Mouse (Mus musculus) spleen, postnatal 36 days (tissue): ENCODE results near the gene Gm10718.
"Not testable (repeated sequence)": the region's sequence is repeated elsewhere in the genome, so short reads cannot be mapped to it uniquely, and the experiment has no call there.

Experiments
- DNase-seq, 2 experiments: peaks; one replicate each; pipeline ENCODE4 v3.0.0; 2022; ENCODE audit warnings: low spot score in 2 of 2, mixed read lengths in 1 of 2

Gene Gm10718

DNA sequence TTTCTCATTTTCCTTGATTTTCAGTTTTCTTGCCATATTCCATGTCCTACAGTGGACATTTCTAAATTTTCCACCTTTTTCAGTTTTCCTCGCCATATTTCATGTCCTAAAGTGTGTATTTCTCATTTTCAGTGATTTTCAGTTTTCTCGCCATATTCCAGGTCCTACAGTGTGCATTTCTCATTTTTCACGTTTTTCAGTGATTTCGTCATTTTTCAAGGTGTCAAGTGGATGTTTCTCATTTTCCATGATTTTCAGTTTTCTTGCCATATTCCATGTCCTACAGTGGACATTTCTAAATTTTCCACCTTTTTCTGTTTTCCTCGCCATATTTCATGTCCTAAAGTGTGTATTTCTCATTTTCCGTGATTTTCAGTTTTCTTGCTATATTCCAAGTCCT lies 2.3 kb downstream of the Gm10718 start:
- DNase-seq: peak; percentile 88 to 91

- DNase-seq: not testable (repeated sequence)
These were observed 2.8 kb downstream of the Gm10718 start for GRCm38 (mm10) chr9:3026136-3026535.

- DNase-seq: not testable (repeated sequence)
These were observed 3.4 kb downstream of the Gm10718 start for GRCm38 (mm10) chr9:3026741-3027140.

- DNase-seq: not testable (repeated sequence)
These were observed 3.9 kb downstream of the Gm10718 start for GRCm38 (mm10) chr9:3027200-3027599.

- DNase-seq: peak; percentile 66 to 73
These were observed 6.1 kb downstream of the Gm10718 start for GRCm38 (mm10) chr9:3029276-3030000.

DNA sequence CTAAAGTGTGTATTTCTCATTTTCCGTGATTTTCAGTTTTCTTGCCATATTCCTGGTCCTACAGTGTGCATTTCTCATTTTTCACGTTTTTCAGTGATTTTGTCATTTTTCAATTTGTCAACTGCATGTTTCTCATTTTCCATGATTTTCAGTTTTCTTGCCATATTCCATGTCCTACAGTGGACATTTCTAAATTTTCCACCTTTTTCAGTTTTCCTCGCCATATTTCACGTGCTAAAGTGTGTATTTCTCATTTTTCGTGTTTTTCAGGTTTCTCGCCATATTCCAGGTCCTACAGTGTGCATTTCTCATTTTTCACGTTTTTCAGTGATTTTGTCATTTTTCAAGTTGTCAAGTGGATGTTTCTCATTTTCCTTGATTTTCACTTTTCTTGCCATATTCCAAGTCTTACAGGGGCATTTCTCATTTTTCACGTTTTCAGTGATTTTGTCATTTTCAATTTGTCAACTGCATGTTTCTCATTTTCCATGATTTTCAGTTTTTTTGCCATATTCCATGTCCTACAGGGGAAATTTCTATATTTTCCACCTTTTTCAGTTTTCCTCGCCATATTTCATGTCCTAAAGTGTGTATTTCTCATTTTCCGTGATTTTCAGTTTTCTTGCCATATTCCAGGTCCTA lies 7.5 kb downstream of the Gm10718 start:
- not testable (repeated sequence) for DNase-seq

- not testable (repeated sequence) for DNase-seq
These were observed 11.0 kb downstream of the Gm10718 start, which contains the start of gene Gm17535 for GRCm38 (mm10) chr9:3034299-3034698. Gene Gm17535 (plus strand): TSS chr9:3034599.

- not testable (repeated sequence) for DNase-seq
These were observed 13.2 kb downstream of the Gm10718 start, which contains the start of gene Gm10715 for GRCm38 (mm10) chr9:3036577-3036976. Gene Gm10715 (plus strand): TSS chr9:3036877.

DNA sequence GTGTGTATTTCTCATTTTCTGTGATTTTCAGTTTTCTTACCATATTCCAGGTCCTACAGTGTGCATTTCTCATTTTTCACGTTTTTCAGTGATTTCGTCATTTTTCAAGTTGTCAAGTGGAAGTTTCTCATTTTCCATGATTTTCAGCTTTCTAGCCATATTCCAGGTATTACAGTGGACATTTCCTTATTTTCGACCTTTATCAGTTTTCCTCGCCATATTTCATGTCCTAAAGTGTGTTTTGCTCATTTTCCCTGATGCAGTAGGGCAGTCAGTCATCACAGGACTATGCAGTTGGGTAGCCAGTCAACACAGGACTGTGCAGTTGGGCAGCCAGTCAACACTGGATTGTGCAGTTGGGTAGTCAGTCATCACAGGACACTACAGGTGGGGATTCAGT lies 14.8 kb downstream of the Gm10718 start:
- not testable (repeated sequence) for DNase-seq
